Mouse (Mus musculus) hindbrain, embryonic 15.5 days (tissue): Measurements from ENCODE around the gene Gabarapl1. TPM values are rescaled to one million over a fixed set of nuclear protein-coding genes. Genes with fewer than 3 reads are reported as not detected.

Source experiments
- ATAC-seq: fragments of 200-750 bp; cut with Nextera tagmentation; 2 replicates; pipeline ENCODE4 v1.8.0; 2017; ENCODE audit warnings: low read depth, moderate number of reproducible peaks, moderate TSS enrichment; ENCODE audit not compliant: low FRiP score
- H3K27ac ChIP-seq: fragments of 300-500 bp; sonication (generic); replicated peaks from 2 replicates; pipeline ENCODE4 v1.5.1; 2015; ENCODE audit warnings: mild to moderate bottlenecking, inconsistent platforms
- H3K27me3 ChIP-seq: fragments of 300-500 bp; sonication (generic); 2 replicates; pipeline ENCODE4 v1.6.1; 2015; ENCODE audit warnings: control low read depth, inconsistent platforms
- H3K36me3 ChIP-seq: fragments of 300-500 bp; sonication (generic); 2 replicates; pipeline ENCODE4 v1.6.1; 2015; ENCODE audit warnings: control low read depth, inconsistent platforms
- H3K4me1 ChIP-seq: fragments of 300-500 bp; sonication (generic); replicated peaks from 2 replicates; pipeline ENCODE4 v1.6.1; 2015; ENCODE audit warnings: control low read depth, inconsistent platforms
- H3K4me2 ChIP-seq: fragments of 300-500 bp; sonication (generic); 2 replicates; pipeline ENCODE4 v1.6.1; 2015; ENCODE audit warnings: moderate library complexity, mild to moderate bottlenecking, inconsistent platforms
- H3K4me3 ChIP-seq: fragments of 300-500 bp; sonication (generic); 2 replicates; pipeline ENCODE4 v1.5.1; 2015; ENCODE audit warnings: mild to moderate bottlenecking, inconsistent platforms
- H3K9ac ChIP-seq: fragments of 300-500 bp; sonication (generic); 2 replicates; pipeline ENCODE4 v1.6.1; 2015; ENCODE audit warnings: inconsistent platforms
- H3K9me3 ChIP-seq: fragments of 300-500 bp; sonication (generic); 2 replicates; pipeline ENCODE4 v1.6.1; 2016; ENCODE audit warnings: control low read depth, inconsistent platforms
- WGBS: fragments of 180-500 bp; shearing (Covaris S2); methylation state at CpG from one replicate; pipeline ENCODE4 v1.1.7; 2015; 5-methylcytosine and 5-hydroxymethylcytosine counted together
- polyA plus RNA-seq: library from polyadenylated mRNA; unstranded; fragments of >200 nt; fragmentation: Nextera tagmentation; extraction: Ambion mirVana; gene quantifications from 2 replicates; pipeline ENCODE4 v1.2.1, GENCODE M21; 2015

Gabarapl1 gene
- polyA plus RNA-seq, 1 experiment from 2014 or later = 213 TPM

GRCm38 (mm10) chr6:129581896-129582295, 48.9 kb downstream of the Gabarapl1 start:
- H3K9ac ChIP-seq = no peak overlapping the region
- H3K36me3 ChIP-seq = no peaks in the 10 kb centered on the region
- no peak for ATAC-seq
- no peaks in the 10 kb centered on the region for H3K9me3 ChIP-seq
- H3K4me3 ChIP-seq = no peak overlapping the region
- H3K27me3 ChIP-seq = no peaks in the 10 kb centered on the region
- no peak overlapping the region for H3K4me2 ChIP-seq
- no peak overlapping the region for H3K27ac ChIP-seq
- H3K4me1 ChIP-seq = no peaks in the 10 kb centered on the region
- WGBS = 89% methylated on average over 4 of the region's 4 CpGs

- Histone ChIP-seq H3K27me3 (no peaks in the 10 kb centered on the region), H3K9ac (no peak overlapping the region), H3K4me3 (no peak overlapping the region), H3K4me1 (no peaks in the 10 kb centered on the region), H3K9me3 (no peaks in the 10 kb centered on the region), H3K36me3 (no peaks in the 10 kb centered on the region), H3K27ac (no peak overlapping the region), H3K4me2 (no peak overlapping the region)
- ATAC-seq = no peak
- 85% methylated on average over 3 of the region's 3 CpGs for whole genome bisulfite sequencing
These were observed 50.1 kb downstream of the Gabarapl1 start for GRCm38 (mm10) chr6:129583014-129583413.

GRCm38 (mm10) chr6:129591508-129591907, 58.5 kb downstream of the Gabarapl1 start, which contains the start of gene Klrd1:
Klrd1 (plus strand) TSS chr6:129591782.
- ATAC-seq = no peak
- no peak within 1 kb of the TSS for H3K4me2 ChIP-seq
- no peak within 1 kb of the TSS for H3K9ac ChIP-seq
- no peaks in the 10 kb centered on the region for H3K9me3 ChIP-seq
- H3K36me3 ChIP-seq = no peaks in the 10 kb centered on the region
- H3K27ac ChIP-seq = no peak within 1 kb of the TSS
- no peak within 1 kb of the TSS for H3K4me3 ChIP-seq
- WGBS = 91% methylated on average over 3 of the region's 3 CpGs
- H3K27me3 ChIP-seq = no peaks in the 10 kb centered on the region
- no peaks in the 10 kb centered on the region for H3K4me1 ChIP-seq

Other genes with a start within 250 kb of the Gabarapl1 start
- gene 4922502D21Rik, start 201.4 kb upstream of the Gabarapl1 start, polyA plus RNA-seq = not detected in 2 replicates
- gene Clec12a, start 190.5 kb upstream of the Gabarapl1 start, polyA plus RNA-seq = 0.32 and 0.46 TPM in 2 replicates
- gene Clec12b, start 147.3 kb upstream of the Gabarapl1 start, polyA plus RNA-seq = 0.26 and 0.71 TPM in 2 replicates
- gene Clec1b, start 135.9 kb upstream of the Gabarapl1 start, polyA plus RNA-seq = 1.0 and 1.2 TPM in 2 replicates
- gene Clec9a, start 124.3 kb upstream of the Gabarapl1 start, polyA plus RNA-seq = 0.13 and 0.16 TPM in 2 replicates
- gene Clec1a, start 81.2 kb upstream of the Gabarapl1 start, polyA plus RNA-seq = 1.9 and 2.2 TPM in 2 replicates
- gene Olr1, start 26.0 kb upstream of the Gabarapl1 start, polyA plus RNA-seq = not detected in 2 replicates
- not detected in 2 replicates for gene Tmem52b, start 20.6 kb upstream of the Gabarapl1 start, polyA plus RNA-seq
- gene Klre1, start 44.7 kb downstream of the Gabarapl1 start, polyA plus RNA-seq = 0.16 TPM in 1 of 2 replicates, not detected in the other
- gene Klrd1, start 58.6 kb downstream of the Gabarapl1 start, polyA plus RNA-seq = not detected in 2 replicates
- gene Klrk1, start 90.7 kb downstream of the Gabarapl1 start, polyA plus RNA-seq = 0.30 and 0.42 TPM in 2 replicates
- gene Klrc3, start 110.2 kb downstream of the Gabarapl1 start, polyA plus RNA-seq = not detected in 2 replicates
- not detected in 2 replicates for gene Klrc2, start 127.5 kb downstream of the Gabarapl1 start, polyA plus RNA-seq
- not detected in 2 replicates for gene Klrc1, start 145.8 kb downstream of the Gabarapl1 start, polyA plus RNA-seq
- gene Klri1, start 184.0 kb downstream of the Gabarapl1 start, polyA plus RNA-seq = 0.20 and 0.31 TPM in 2 replicates
- gene Klri2, start 207.3 kb downstream of the Gabarapl1 start, polyA plus RNA-seq = not detected in 2 replicates